In genomic region chr5:137076191-137076930, GRCm38 (mm10) we compare ENCODE assay signal across 9 mouse cellular contexts. TPM values are rescaled to one million over a fixed set of nuclear protein-coding genes. Genes with fewer than 3 reads are reported as not detected.
A peak's percentile ranks its signal among the peaks of the same experiment; 100 is the strongest.
DNase-seq lines count a peak whose midpoint lies in the region; ATAC-seq and TF ChIP-seq lines count a peak whose summit lies in the region.
"Had no signal": no experiment of that assay in that cellular context is flagged by ENCODE, and none has a peak within 500 bp of the region (broad histone marks: within the 10 kb centered on the region; RNA-seq: fewer than 3 reads in every experiment).

No protein-coding gene starts in this region.

- H3K27ac ChIP-seq in kidney, embryonic 14.5 days (ENCODE audit: low read depth, low read length), result 0 out of 2 replicates have a peak overlapping the region, but pooled peaks have one; percentile 51
- H3K27ac ChIP-seq: neural tube, embryonic 12.5 days had no signal

- peak; percentile 21 for DNase-seq in adrenal gland, adult 2 months
- DNase-seq in adrenal gland, postnatal 25 days, result no peak
- DNase-seq in gastrocnemius, postnatal 14 days, result peak; percentile 58
- DNase-seq in right cerebral cortex, postnatal 25 days, result no peak
- DNase-seq in layer of hippocampus, adult 8-10 months (ENCODE audit: low spot score in 2 of 2), result no peak

- TF ChIP-seq CTCF in E14TG2a.4 (conservative IDR thresholded peaks at IDR 0.05; ENCODE audit: low read length), result no peak

- WGBS in kidney, embryonic 14.5 days, result 35% methylated on average over 12 of the region's 12 CpGs

- no peak overlapping the region for H3K9ac ChIP-seq in kidney, embryonic 14.5 days (ENCODE audit: low read depth, low read length)
- H3K9ac ChIP-seq: neural tube, embryonic 12.5 days had no signal

- no peak overlapping the region for H3K4me2 ChIP-seq in kidney, embryonic 14.5 days (replicated peaks; ENCODE audit: low read depth, low read length)
- H3K4me2 ChIP-seq: neural tube, embryonic 12.5 days had no signal

- H3K4me3 ChIP-seq in E14TG2a.4 (replicated peaks; ENCODE audit: low read length), result 0 out of 2 replicates have a peak overlapping the region, but pooled peaks have one; percentile 2
- H3K4me3 ChIP-seq in kidney, embryonic 14.5 days (ENCODE audit: low read length), result no peak overlapping the region
- H3K4me3 ChIP-seq: neural tube, embryonic 12.5 days had no signal

- H3K36me3 ChIP-seq in E14TG2a.4 (ENCODE audit: insufficient read depth, low read length), result no peaks in the 10 kb centered on the region
- H3K36me3 ChIP-seq in kidney, embryonic 14.5 days (ENCODE audit: control insufficient read depth, insufficient read depth, low read length), result no peaks in the 10 kb centered on the region
- H3K36me3 ChIP-seq: neural tube, embryonic 12.5 days had no signal

- peaks cover 1% of the 10 kb centered on the region; the same call in 1 of the 2 replicates for H3K9me3 ChIP-seq in E14TG2a.4 (ENCODE audit: low read length)
- H3K9me3 ChIP-seq in kidney, embryonic 14.5 days (ENCODE audit: control insufficient read depth, low read length), result no peaks in the 10 kb centered on the region
- H3K9me3 ChIP-seq: neural tube, embryonic 12.5 days had no signal

- peaks cover 75% of the 10 kb centered on the region for H3K4me1 ChIP-seq in E14TG2a.4 (replicated peaks; ENCODE audit: low read depth, low read length)
- H3K4me1 ChIP-seq in kidney, embryonic 14.5 days (ENCODE audit: control insufficient read depth, insufficient read depth, low read length), result peaks cover 22% of the 10 kb centered on the region

- ATAC-seq in kidney, embryonic 14.5 days (ENCODE audit: low FRiP score, low TSS enrichment), result no peak
- ATAC-seq in megakaryocyte progenitor cell, adult 5-6 weeks (replicated peaks; ENCODE audit: poor library complexity), result peak; percentile 74

- H3K27me3 ChIP-seq in E14TG2a.4 (ENCODE audit: insufficient read depth, low read length), result no peaks in the 10 kb centered on the region
- H3K27me3 ChIP-seq in kidney, embryonic 14.5 days (ENCODE audit: control insufficient read depth, insufficient read depth, low read length), result no peaks in the 10 kb centered on the region
- H3K27me3 ChIP-seq: neural tube, embryonic 12.5 days had no signal

- intact Hi-C loops in gastrocnemius, postnatal 14 days (cut with DNase I; ENCODE audit: low total_unique reads), result no loop called here

RNA-seq across cellular contexts. Expression of gene Serpine1, which starts 4.3 kb away (rescaled TPM):
- total RNA-seq in adrenal gland, adult 2 months (2021), result 1 to 10 TPM; 3.9 to 5.3 TPM
- 1.3 and 2.1 TPM in 2 replicates for polyA plus RNA-seq in adrenal gland, adult 2 months (2012; rRNA removed)
- 2.0 and 3.4 TPM in 2 replicates for total RNA-seq in adrenal gland, postnatal 25 days (2021)
- total RNA-seq in gastrocnemius, postnatal 14 days (2021), result 1 to 10 TPM; 1.2 to 1.9 TPM
- 0.26 and 0.32 TPM in 2 replicates for polyA plus RNA-seq in kidney, embryonic 14.5 days (2014; fragmentation: Nextera tagmentation; extraction: Ambion mirVana)
- total RNA-seq in megakaryocyte progenitor cell, adult 5-6 weeks (2015), result 0.22 TPM in 1 of 2 replicates, not detected in the other
- not detected in 2 replicates for total RNA-seq in megakaryocyte progenitor cell, adult 5-6 weeks (2017)
- 1 to 10 TPM in 2 of 4 experiments, under 1 TPM in 2; 0.77 to 3.0 (median 1.8) TPM for total RNA-seq in layer of hippocampus, adult 8-10 months (2022)

RNA-seq across cellular contexts. Expression of gene Ap1s1, which starts 30.4 kb away (rescaled TPM):
- total RNA-seq in adrenal gland, adult 2 months (2021), result 100 to 1,000 TPM in 1 of 2 experiments, 10 to 100 TPM in 1; 75.4 to 114 TPM
- 46.5 and 56.7 TPM in 2 replicates for polyA plus RNA-seq in adrenal gland, adult 2 months (2012; rRNA removed)
- 97.4 and 117 TPM in 2 replicates for total RNA-seq in adrenal gland, postnatal 25 days (2021)
- total RNA-seq in gastrocnemius, postnatal 14 days (2021), result 10 to 100 TPM; 24.3 to 26.0 TPM
- polyA plus RNA-seq in kidney, embryonic 14.5 days (2014; fragmentation: Nextera tagmentation; extraction: Ambion mirVana), result 145 and 152 TPM in 2 replicates
- 37.8 and 41.2 TPM in 2 replicates for total RNA-seq in megakaryocyte progenitor cell, adult 5-6 weeks (2015)
- total RNA-seq in megakaryocyte progenitor cell, adult 5-6 weeks (2017), result 67.3 and 87.2 TPM in 2 replicates
- 100 to 1,000 TPM; 309 to 341 (median 318) TPM for total RNA-seq in layer of hippocampus, adult 8-10 months (2022)

RNA-seq across cellular contexts. Expression of gene Trim56, which starts 39.6 kb away (rescaled TPM):
- 10 to 100 TPM; 37.1 to 47.0 TPM for total RNA-seq in adrenal gland, adult 2 months (2021)
- 13.3 and 19.6 TPM in 2 replicates for polyA plus RNA-seq in adrenal gland, adult 2 months (2012; rRNA removed)
- total RNA-seq in adrenal gland, postnatal 25 days (2021), result 44.0 and 53.3 TPM in 2 replicates
- 1 to 10 TPM; 7.6 to 9.1 TPM for total RNA-seq in gastrocnemius, postnatal 14 days (2021)
- 9.7 TPM in 2 replicates for polyA plus RNA-seq in kidney, embryonic 14.5 days (2014; fragmentation: Nextera tagmentation; extraction: Ambion mirVana)
- total RNA-seq in megakaryocyte progenitor cell, adult 5-6 weeks (2015), result 8.1 and 8.7 TPM in 2 replicates
- 24.7 and 25.6 TPM in 2 replicates for total RNA-seq in megakaryocyte progenitor cell, adult 5-6 weeks (2017)
- 10 to 100 TPM in 1 of 4 experiments, 1 to 10 TPM in 3; 6.1 to 11.0 (median 8.1) TPM for total RNA-seq in layer of hippocampus, adult 8-10 months (2022)

RNA-seq across cellular contexts. Expression of gene Vgf, which starts 50.2 kb away (rescaled TPM):
- total RNA-seq in adrenal gland, adult 2 months (2021), result 10 to 100 TPM; 10.1 to 51.2 TPM
- 5.3 and 7.0 TPM in 2 replicates for polyA plus RNA-seq in adrenal gland, adult 2 months (2012; rRNA removed)
- total RNA-seq in adrenal gland, postnatal 25 days (2021), result 7.4 and 11.0 TPM in 2 replicates
- total RNA-seq in gastrocnemius, postnatal 14 days (2021), result not detected
- polyA plus RNA-seq in kidney, embryonic 14.5 days (2014; fragmentation: Nextera tagmentation; extraction: Ambion mirVana), result 0.16 and 0.36 TPM in 2 replicates
- not detected in 2 replicates for total RNA-seq in megakaryocyte progenitor cell, adult 5-6 weeks (2015)
- total RNA-seq in megakaryocyte progenitor cell, adult 5-6 weeks (2017), result not detected in 2 replicates
- total RNA-seq in layer of hippocampus, adult 8-10 months (2022), result 100 to 1,000 TPM; 162 to 206 (median 186) TPM

Comparison
In these comparisons a context has a peak if more than half of its experiments do, and no peak if none do; other contexts are left out.
1. DNase-seq: peak in adrenal gland, adult 2 months (single experiment) and gastrocnemius, postnatal 14 days (single experiment); none in adrenal gland, postnatal 25 days (single experiment), right cerebral cortex, postnatal 25 days (single experiment) and layer of hippocampus, adult 8-10 months (0 of 2).